Mouse (Mus musculus): ENCODE results near the gene Anxa4. TPM values are rescaled to one million over a fixed set of nuclear protein-coding genes. Genes with fewer than 3 reads are reported as not detected.

The Anxa4 gene
- polyA plus RNA-seq, 1 experiment from 2014 or later: 44.1 TPM

- no peak overlapping the region for H3K4me2 ChIP-seq (ENCODE audit: low read depth, low read length)
- 0 out of 2 replicates have a peak, but pooled peaks cover 5% of the 10 kb centered on the region for H3K4me1 ChIP-seq (ENCODE audit: control insufficient read depth, insufficient read depth, low read length)
- no peak overlapping the region for H3K27ac ChIP-seq (replicated peaks; ENCODE audit: low read depth, low read length)
- no peak for DNase-seq (ENCODE audit: low spot score)
- H3K9ac ChIP-seq (ENCODE audit: low read depth, low read length): no peak overlapping the region
- no peaks in the 10 kb centered on the region for H3K27me3 ChIP-seq (replicated peaks; ENCODE audit: control insufficient read depth, insufficient read depth, low read length)
- no peak overlapping the region for H3K4me3 ChIP-seq (ENCODE audit: low read depth, low read length)
- WGBS: 44% methylated on average over 10 of the region's 10 CpGs
- no peaks in the 10 kb centered on the region for H3K9me3 ChIP-seq (ENCODE audit: control insufficient read depth, low read length)
- ATAC-seq (ENCODE audit: low read depth): no peak
- H3K36me3 ChIP-seq (ENCODE audit: control insufficient read depth, insufficient read depth, low read length): no peaks in the 10 kb centered on the region
Measured at GRCm38 (mm10) chr6:86823824-86824223, 30.4 kb upstream of the Anxa4 start.

- peak overlapping the region; percentile 18; the same call in 1 of the 2 replicates for H3K4me3 ChIP-seq (ENCODE audit: low read depth, low read length)
- no peak for ATAC-seq (ENCODE audit: low read depth)
- H3K36me3 ChIP-seq (ENCODE audit: control insufficient read depth, insufficient read depth, low read length): no peaks in the 10 kb centered on the region
- H3K27ac ChIP-seq (replicated peaks; ENCODE audit: low read depth, low read length): no peak overlapping the region
- H3K4me1 ChIP-seq (ENCODE audit: control insufficient read depth, insufficient read depth, low read length): 0 out of 2 replicates have a peak, but pooled peaks cover 5% of the 10 kb centered on the region
- H3K9me3 ChIP-seq (ENCODE audit: control insufficient read depth, low read length): no peaks in the 10 kb centered on the region
- no peak for DNase-seq (ENCODE audit: low spot score)
- 30% methylated on average over 9 of the region's 9 CpGs for WGBS
- H3K4me2 ChIP-seq (ENCODE audit: low read depth, low read length): peak overlapping the region; percentile 55; the same call in 1 of the 2 replicates
- H3K9ac ChIP-seq (ENCODE audit: low read depth, low read length): no peak overlapping the region
- no peaks in the 10 kb centered on the region for H3K27me3 ChIP-seq (replicated peaks; ENCODE audit: control insufficient read depth, insufficient read depth, low read length)
Measured at GRCm38 (mm10) chr6:86823051-86823431, 29.7 kb upstream of the Anxa4 start.

GRCm38 (mm10) chr6:86822285-86823050 is 29.1 kb upstream of the Anxa4 start:
- DNase-seq (ENCODE audit: low spot score) (peak; percentile 54), ATAC-seq (ENCODE audit: low read depth) (peak; percentile 69; the same call in 1 of the 2 replicates)
- no peaks in the 10 kb centered on the region for H3K27me3 ChIP-seq (replicated peaks; ENCODE audit: control insufficient read depth, insufficient read depth, low read length)
- H3K36me3 ChIP-seq (ENCODE audit: control insufficient read depth, insufficient read depth, low read length): no peaks in the 10 kb centered on the region
- H3K4me2 ChIP-seq (ENCODE audit: low read depth, low read length): peak overlapping the region; percentile 55
- H3K9me3 ChIP-seq (ENCODE audit: control insufficient read depth, low read length): no peaks in the 10 kb centered on the region
- 0 out of 2 replicates have a peak, but pooled peaks cover 5% of the 10 kb centered on the region for H3K4me1 ChIP-seq (ENCODE audit: control insufficient read depth, insufficient read depth, low read length)
- H3K9ac ChIP-seq (ENCODE audit: low read depth, low read length): peak overlapping the region; percentile 51; the same call in 1 of the 2 replicates
- H3K27ac ChIP-seq (replicated peaks; ENCODE audit: low read depth, low read length): no peak overlapping the region
- H3K4me3 ChIP-seq (ENCODE audit: low read depth, low read length): peak overlapping the region; percentile 18
- 3% methylated on average over 17 of the region's 19 CpGs for WGBS

GRCm38 (mm10) chr6:86820690-86821089 is 27.3 kb upstream of the Anxa4 start:
- Histone ChIP-seq H3K4me1 (ENCODE audit: control insufficient read depth, insufficient read depth, low read length) (0 out of 2 replicates have a peak, but pooled peaks cover 5% of the 10 kb centered on the region), H3K27ac (replicated peaks; ENCODE audit: low read depth, low read length) (no peak overlapping the region), H3K9ac (ENCODE audit: low read depth, low read length) (no peak overlapping the region), H3K9me3 (ENCODE audit: control insufficient read depth, low read length) (no peaks in the 10 kb centered on the region), H3K27me3 (replicated peaks; ENCODE audit: control insufficient read depth, insufficient read depth, low read length) (no peaks in the 10 kb centered on the region), H3K4me3 (ENCODE audit: low read depth, low read length) (no peak overlapping the region), H3K36me3 (ENCODE audit: control insufficient read depth, insufficient read depth, low read length) (no peaks in the 10 kb centered on the region), H3K4me2 (ENCODE audit: low read depth, low read length) (no peak overlapping the region)
- ATAC-seq (ENCODE audit: low read depth): no peak
- 59% methylated on average over 7 of the region's 7 CpGs for WGBS
- DNase-seq (ENCODE audit: low spot score): no peak

GRCm38 (mm10) chr6:86819926-86820325 is 26.5 kb upstream of the Anxa4 start:
- DNase-seq (ENCODE audit: low spot score) (no peak), ATAC-seq (ENCODE audit: low read depth) (no peak)
- 74% methylated on average over 5 of the region's 5 CpGs for WGBS
- no peak overlapping the region for H3K27ac ChIP-seq (replicated peaks; ENCODE audit: low read depth, low read length)
- no peaks in the 10 kb centered on the region for H3K36me3 ChIP-seq (ENCODE audit: control insufficient read depth, insufficient read depth, low read length)
- no peak overlapping the region for H3K4me3 ChIP-seq (ENCODE audit: low read depth, low read length)
- no peak overlapping the region for H3K9ac ChIP-seq (ENCODE audit: low read depth, low read length)
- H3K27me3 ChIP-seq (replicated peaks; ENCODE audit: control insufficient read depth, insufficient read depth, low read length): no peaks in the 10 kb centered on the region
- no peaks in the 10 kb centered on the region for H3K9me3 ChIP-seq (ENCODE audit: control insufficient read depth, low read length)
- H3K4me2 ChIP-seq (ENCODE audit: low read depth, low read length): no peak overlapping the region
- H3K4me1 ChIP-seq (ENCODE audit: control insufficient read depth, insufficient read depth, low read length): peaks cover 8% of the 10 kb centered on the region

GRCm38 (mm10) chr6:86818914-86819313 is 25.5 kb upstream of the Anxa4 start:
- Histone ChIP-seq H3K27me3 (replicated peaks; ENCODE audit: control insufficient read depth, insufficient read depth, low read length) (no peaks in the 10 kb centered on the region), H3K27ac (replicated peaks; ENCODE audit: low read depth, low read length) (no peak overlapping the region), H3K9me3 (ENCODE audit: control insufficient read depth, low read length) (no peaks in the 10 kb centered on the region), H3K9ac (ENCODE audit: low read depth, low read length) (no peak overlapping the region), H3K4me2 (ENCODE audit: low read depth, low read length) (no peak overlapping the region), H3K36me3 (ENCODE audit: control insufficient read depth, insufficient read depth, low read length) (no peaks in the 10 kb centered on the region), H3K4me1 (ENCODE audit: control insufficient read depth, insufficient read depth, low read length) (peaks cover 12% of the 10 kb centered on the region), H3K4me3 (ENCODE audit: low read depth, low read length) (no peak overlapping the region)
- DNase-seq (ENCODE audit: low spot score) (no peak), ATAC-seq (ENCODE audit: low read depth) (no peak)
- 69% methylated on average over 4 of the region's 4 CpGs for WGBS

- DNase-seq (ENCODE audit: low spot score) (peak; percentile 69), ATAC-seq (ENCODE audit: low read depth) (no peak)
- H3K27me3 ChIP-seq (replicated peaks; ENCODE audit: control insufficient read depth, insufficient read depth, low read length): no peaks in the 10 kb centered on the region
- no peak overlapping the region for H3K9ac ChIP-seq (ENCODE audit: low read depth, low read length)
- H3K4me3 ChIP-seq (ENCODE audit: low read depth, low read length): no peak overlapping the region
- peaks cover 7% of the 10 kb centered on the region for H3K4me1 ChIP-seq (ENCODE audit: control insufficient read depth, insufficient read depth, low read length)
- no peak overlapping the region for H3K27ac ChIP-seq (replicated peaks; ENCODE audit: low read depth, low read length)
- 16% methylated on average over 8 of the region's 8 CpGs for WGBS
- H3K36me3 ChIP-seq (ENCODE audit: control insufficient read depth, insufficient read depth, low read length): no peaks in the 10 kb centered on the region
- H3K4me2 ChIP-seq (ENCODE audit: low read depth, low read length): no peak overlapping the region
- H3K9me3 ChIP-seq (ENCODE audit: control insufficient read depth, low read length): no peaks in the 10 kb centered on the region
Measured at GRCm38 (mm10) chr6:86816586-86816985, 23.2 kb upstream of the Anxa4 start.

- Histone ChIP-seq H3K9ac (ENCODE audit: low read depth, low read length) (peak overlapping the region; percentile 38), H3K27ac (replicated peaks; ENCODE audit: low read depth, low read length) (peak overlapping the region; percentile 65; the same call in 1 of the 2 replicates)
- DNase-seq (ENCODE audit: low spot score): peak; percentile 73
Measured at GRCm38 (mm10) chr6:86815436-86815835, 22.1 kb upstream of the Anxa4 start.

More at GRCm38 (mm10) chr6:86815436-86815835, 22.1 kb upstream of the Anxa4 start:
- H3K4me1 ChIP-seq (ENCODE audit: control insufficient read depth, insufficient read depth, low read length): peaks cover 7% of the 10 kb centered on the region
- 1% methylated on average over 6 of the region's 7 CpGs for WGBS
- peak overlapping the region; percentile 43 for H3K4me2 ChIP-seq (ENCODE audit: low read depth, low read length)
- H3K27me3 ChIP-seq (replicated peaks; ENCODE audit: control insufficient read depth, insufficient read depth, low read length): no peaks in the 10 kb centered on the region
- no peak overlapping the region for H3K4me3 ChIP-seq (ENCODE audit: low read depth, low read length)
- no peaks in the 10 kb centered on the region for H3K9me3 ChIP-seq (ENCODE audit: control insufficient read depth, low read length)
- ATAC-seq (ENCODE audit: low read depth): no peak
- no peaks in the 10 kb centered on the region for H3K36me3 ChIP-seq (ENCODE audit: control insufficient read depth, insufficient read depth, low read length)

Data from embryonic facial prominence, embryonic 14.5 days (tissue).